Mouse (Mus musculus) ES-Bruce4 (cell line): ENCODE data around the gene Upp1. TPM values are rescaled to one million over a fixed set of nuclear protein-coding genes. Genes with fewer than 3 reads are reported as not detected.

Experiments
- H3K27ac ChIP-seq: 2 replicates; pipeline ENCODE4 v1.5.1; 2012; ENCODE audit warnings: low read length, inconsistent platforms; ENCODE audit not compliant: insufficient read depth
- H3K27me3 ChIP-seq: 2 replicates; pipeline ENCODE4 v1.6.1; 2012; ENCODE audit warnings: mild to moderate bottlenecking, low read length, inconsistent platforms; ENCODE audit not compliant: control insufficient read depth, poor library complexity, insufficient read depth, severe bottlenecking
- H3K36me3 ChIP-seq: 2 replicates; pipeline ENCODE4 v1.6.1; 2012; ENCODE audit warnings: inconsistent platforms, mild to moderate bottlenecking, low read length, moderate library complexity; ENCODE audit not compliant: control insufficient read depth, poor library complexity, insufficient read depth, severe bottlenecking
- H3K4me1 ChIP-seq: one replicate; pipeline ENCODE4 v1.8.1; 2011; ENCODE audit warnings: low read length; ENCODE audit not compliant: control insufficient read depth, insufficient read depth
- H3K4me3 ChIP-seq: 2 replicates; pipeline ENCODE4 v1.5.1; 2011; ENCODE audit warnings: low read depth, mild to moderate bottlenecking, low read length
- H3K9ac ChIP-seq: 2 replicates; pipeline ENCODE4 v1.6.1; 2012; ENCODE audit warnings: low read depth, mild to moderate bottlenecking, inconsistent platforms; ENCODE audit not compliant: poor library complexity, severe bottlenecking
- H3K9me3 ChIP-seq: replicated peaks from 2 replicates; pipeline ENCODE4 v1.6.1; 2012; ENCODE audit warnings: mild to moderate bottlenecking, low read length, inconsistent platforms; ENCODE audit not compliant: control insufficient read depth, poor library complexity, insufficient read depth, severe bottlenecking
- CTCF ChIP-seq: IDR thresholded peaks from one replicate; pipeline ENCODE4 v1.8.1; 2011; ENCODE audit warnings: low read depth, low read length
- EP300 ChIP-seq: IDR thresholded peaks from 2 replicates; pipeline ENCODE4 v1.6.1; 2011; ENCODE audit warnings: low read depth, low read length; ENCODE audit not compliant: insufficient read depth
- POLR2A ChIP-seq: IDR thresholded peaks from one replicate; pipeline ENCODE4 v1.8.1; 2011; ENCODE audit warnings: low read length; ENCODE audit not compliant: insufficient read depth
- polyA plus RNA-seq: library from polyadenylated mRNA; stranded (reverse); fragments of >200 nt; gene quantifications from 2 replicates; pipeline ENCODE4 v1.2.4, GENCODE M21; 2011; ENCODE audit warnings: low read depth; ENCODE audit not compliant: missing spikeins, insufficient read depth, insufficient read length

The Upp1 gene
- 166 and 190 TPM in 2 replicates for polyA plus RNA-seq

DNA sequence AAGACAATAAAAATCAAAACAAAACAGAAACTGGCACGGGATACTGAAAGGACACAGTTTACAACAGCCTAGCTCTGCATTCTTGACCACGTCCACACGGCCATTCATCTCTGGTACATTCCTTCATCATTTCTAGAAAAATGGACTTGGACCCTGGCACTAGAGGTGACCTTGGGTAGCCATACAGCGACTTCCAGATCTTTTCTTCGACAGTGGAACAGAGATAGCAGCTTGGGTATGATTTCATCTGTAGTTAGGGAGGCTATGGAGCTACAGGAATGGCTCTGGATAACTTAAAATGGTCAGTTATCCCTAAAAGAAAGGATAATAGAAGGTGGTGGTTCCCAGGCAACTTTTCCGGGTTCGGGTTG is at the start of gene Upp1:
Gene Upp1 (plus strand): TSS at position 54 of the 371 bp plus-strand sequence.
- Histone ChIP-seq H3K27me3 (no peaks in the 10 kb centered on the region), H3K9me3 (no peaks in the 10 kb centered on the region), H3K4me3 (peak within 1 kb of the TSS; percentile 93), H3K9ac (peak within 1 kb of the TSS; percentile 79), H3K4me1 (peaks cover 2% of the 10 kb centered on the region), H3K36me3 (peaks cover 3% of the 10 kb centered on the region), H3K27ac (peak within 1 kb of the TSS; percentile 100)
- TF ChIP-seq POLR2A (no peak), CTCF (no peak), EP300 (no peak)

DNA sequence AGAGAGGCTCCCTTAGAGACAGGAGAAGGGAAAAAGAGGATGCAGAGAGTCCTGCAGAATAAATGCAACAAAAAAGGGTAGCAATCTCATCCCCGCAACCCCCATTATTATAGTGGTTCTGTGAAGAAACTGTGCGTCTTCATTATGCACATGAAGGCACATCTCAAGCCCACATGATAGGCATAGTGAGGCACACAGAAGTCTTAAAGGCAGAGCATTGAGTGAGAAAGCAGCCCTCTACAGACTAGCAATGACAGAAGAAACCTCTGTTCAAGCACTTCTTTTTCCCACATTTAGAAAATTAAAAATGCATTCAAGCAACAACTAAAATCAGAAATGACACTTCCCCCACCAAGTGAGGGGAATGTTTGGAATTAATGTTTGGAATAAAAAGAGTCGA is 41.5 kb upstream of the Upp1 start:
- Histone ChIP-seq H3K27me3 (no peaks in the 10 kb centered on the region), H3K27ac (no peak overlapping the region), H3K9me3 (no peaks in the 10 kb centered on the region; the same call in 1 of the 2 replicates), H3K9ac (no peak overlapping the region), H3K4me1 (no peaks in the 10 kb centered on the region), H3K4me3 (no peak overlapping the region), H3K36me3 (no peaks in the 10 kb centered on the region)
- no peak for TF ChIP-seq EP300
- no peak for TF ChIP-seq CTCF
- no peak for TF ChIP-seq POLR2A

DNA sequence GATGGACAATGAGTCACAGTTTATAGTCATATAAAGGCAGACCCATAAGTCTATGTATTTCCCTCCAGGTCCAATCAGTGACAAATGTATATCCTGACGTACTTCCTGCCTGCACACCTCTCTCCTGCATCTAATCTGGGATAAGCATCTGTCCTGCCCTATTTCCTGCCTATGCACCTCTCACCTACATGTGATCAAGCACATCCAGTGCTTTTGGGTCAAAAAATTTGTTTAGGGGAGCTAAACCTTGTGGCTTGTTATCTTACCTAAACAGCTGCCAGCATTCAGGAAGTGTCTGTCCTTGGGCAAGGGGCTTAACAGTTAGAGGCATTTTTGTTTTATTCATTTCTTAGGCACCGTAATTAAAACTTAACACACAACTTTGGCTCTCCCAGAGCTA is 4.7 kb upstream of the Upp1 start:
- no peak for TF ChIP-seq POLR2A
- no peak for TF ChIP-seq CTCF
- no peak for TF ChIP-seq EP300
- H3K27me3 ChIP-seq: no peaks in the 10 kb centered on the region
- H3K9ac ChIP-seq: no peak overlapping the region

DNA sequence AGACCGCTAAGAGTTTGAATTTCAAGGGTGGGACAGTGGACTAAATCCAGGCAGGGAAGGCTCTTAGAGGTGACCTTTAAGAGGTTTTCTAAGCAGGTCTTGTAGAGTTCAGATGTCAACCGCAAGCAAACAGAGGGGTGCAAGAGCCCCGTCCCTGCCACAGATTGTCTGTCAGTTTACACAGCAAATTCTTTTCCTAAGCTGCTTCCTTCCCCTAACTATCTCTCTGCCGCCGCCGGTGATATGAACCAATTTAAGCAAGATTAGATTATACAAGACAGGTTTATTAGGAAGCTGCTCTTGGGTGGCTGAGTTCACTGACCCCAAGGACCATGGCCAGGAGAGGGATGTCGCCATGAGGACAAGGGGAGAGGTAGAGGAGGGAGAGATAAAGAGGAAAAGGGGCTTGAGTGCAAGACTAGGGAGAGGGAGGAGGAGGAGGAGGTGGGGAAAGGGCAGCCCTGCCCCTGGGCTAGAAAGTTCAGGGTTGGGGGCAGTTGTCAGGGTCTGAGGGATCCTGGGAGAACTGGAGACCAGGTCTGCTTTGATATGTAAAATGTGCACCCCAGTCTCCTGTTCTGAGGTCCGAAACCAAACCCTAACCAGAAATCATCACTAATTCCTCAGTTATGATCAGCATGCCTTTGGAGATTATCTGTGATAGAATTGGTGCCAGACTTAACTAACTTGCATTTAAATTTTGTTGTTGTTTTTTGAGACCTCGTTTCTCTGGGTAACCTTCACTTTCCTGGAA is 2.4 kb upstream of the Upp1 start:
- H3K36me3 ChIP-seq: no peaks in the 10 kb centered on the region
- TF ChIP-seq EP300: peak; percentile 97
- TF ChIP-seq POLR2A: no peak
- H3K4me1 ChIP-seq: peaks cover 2% of the 10 kb centered on the region
- H3K4me3 ChIP-seq: peak overlapping the region; percentile 9
- no peaks in the 10 kb centered on the region for H3K9me3 ChIP-seq
- H3K9ac ChIP-seq: peak overlapping the region; percentile 7; the same call in 1 of the 2 replicates
- peak overlapping the region; percentile 95 for H3K27ac ChIP-seq
- no peaks in the 10 kb centered on the region for H3K27me3 ChIP-seq

More for the DNA sequence above, 4.7 kb upstream of the Upp1 start:
- Histone ChIP-seq H3K4me3 (no peak overlapping the region), H3K36me3 (no peaks in the 10 kb centered on the region), H3K27ac (no peak overlapping the region), H3K9me3 (no peaks in the 10 kb centered on the region), H3K4me1 (peaks cover 2% of the 10 kb centered on the region)

GRCm38 (mm10) chr11:9116121-9116520 is 1.8 kb upstream of the Upp1 start:
- TF ChIP-seq EP300: peak; percentile 100
- no peak for TF ChIP-seq CTCF
- TF ChIP-seq POLR2A: no peak
- no peak overlapping the region for H3K4me3 ChIP-seq
- H3K9ac ChIP-seq: no peak overlapping the region
- H3K9me3 ChIP-seq: no peaks in the 10 kb centered on the region
- H3K36me3 ChIP-seq: no peaks in the 10 kb centered on the region
- no peaks in the 10 kb centered on the region for H3K27me3 ChIP-seq
- H3K4me1 ChIP-seq: peaks cover 2% of the 10 kb centered on the region
- H3K27ac ChIP-seq: peak overlapping the region; percentile 95

GRCm38 (mm10) chr11:9116916-9117315 is 987 bp upstream of the Upp1 start:
- Histone ChIP-seq H3K36me3 (no peaks in the 10 kb centered on the region), H3K9me3 (no peaks in the 10 kb centered on the region), H3K4me1 (peaks cover 2% of the 10 kb centered on the region), H3K27ac (peak overlapping the region; percentile 100), H3K4me3 (no peak overlapping the region), H3K27me3 (no peaks in the 10 kb centered on the region), H3K9ac (peak overlapping the region; percentile 79)
- TF ChIP-seq EP300 (peak; percentile 97), POLR2A (no peak), CTCF (no peak)
